Mouse (Mus musculus) A20 (cell line): ENCODE results near the gene Nlgn2.

Source experiments
- DNase-seq: peaks from one replicate; pipeline ENCODE4 v3.0.0-alpha.2; 2011; ENCODE audit warnings: low read depth, low spot score

Gene Nlgn2

GRCm38 (mm10) chr11:69828832-69829231 lies 8.8 kb downstream of the Nlgn2 start:
- no peak for DNase-seq

GRCm38 (mm10) chr11:69823456-69823855 lies 14.1 kb downstream of the Nlgn2 start:
- no peak for DNase-seq

GRCm38 (mm10) chr11:69822080-69822479 lies 15.5 kb downstream of the Nlgn2 start, which contains the start of gene Spem1:
Gene Spem1 (minus strand): TSS chr11:69822180.
- DNase-seq, result no peak

GRCm38 (mm10) chr11:69818871-69819270 lies 18.7 kb downstream of the Nlgn2 start:
- DNase-seq, result no peak

- no peak for DNase-seq
Measured at GRCm38 (mm10) chr11:69818365-69818764, 19.2 kb downstream of the Nlgn2 start, which contains the start of gene Spem2. Gene Spem2 (minus strand): TSS chr11:69818465.

GRCm38 (mm10) chr11:69816520-69816919 lies 21.1 kb downstream of the Nlgn2 start:
- DNase-seq, result no peak

- DNase-seq, result no peak
Measured at GRCm38 (mm10) chr11:69815155-69815554, 22.4 kb downstream of the Nlgn2 start, which contains the start of gene Gm39566. Gene Gm39566 (minus strand): TSS chr11:69815298.

GRCm38 (mm10) chr11:69810280-69810679 lies 27.3 kb downstream of the Nlgn2 start:
- DNase-seq, result peak; percentile 32

- no peak for DNase-seq
Measured at GRCm38 (mm10) chr11:69807641-69808040, 29.9 kb downstream of the Nlgn2 start.

GRCm38 (mm10) chr11:69806378-69806777 lies 31.2 kb downstream of the Nlgn2 start:
- no peak for DNase-seq

- DNase-seq, result peak; percentile 87
Measured at GRCm38 (mm10) chr11:69804972-69805909, 32.3 kb downstream of the Nlgn2 start, which contains the start of gene Tmem102. Gene Tmem102 (minus strand): TSS chr11:69805624.

GRCm38 (mm10) chr11:69804652-69804940 lies 33.0 kb downstream of the Nlgn2 start:
- no peak for DNase-seq

- DNase-seq, result peak; percentile 92
Measured at GRCm38 (mm10) chr11:69803786-69804651, 33.6 kb downstream of the Nlgn2 start.

GRCm38 (mm10) chr11:69803328-69803727 lies 34.3 kb downstream of the Nlgn2 start:
- no peak for DNase-seq

GRCm38 (mm10) chr11:69802648-69803105 lies 34.9 kb downstream of the Nlgn2 start:
- peak; percentile 91 for DNase-seq

- no peak for DNase-seq
Measured at GRCm38 (mm10) chr11:69801379-69801977, 36.1 kb downstream of the Nlgn2 start, which contains the start of gene Fgf11. Gene Fgf11 (minus strand): TSS chr11:69801857.

GRCm38 (mm10) chr11:69800392-69801197 lies 37.0 kb downstream of the Nlgn2 start:
- DNase-seq, result peak; percentile 94

- DNase-seq, result peak; percentile 97
Measured at GRCm38 (mm10) chr11:69800138-69800391, 37.5 kb downstream of the Nlgn2 start.

- DNase-seq, result peak; percentile 98
Measured at GRCm38 (mm10) chr11:69799394-69800137, 38.0 kb downstream of the Nlgn2 start.

- no peak for DNase-seq
Measured at GRCm38 (mm10) chr11:69797924-69798323, 39.7 kb downstream of the Nlgn2 start.
